Mouse (Mus musculus) hindlimb bud, embryonic 11.5 days (tissue): ENCODE measurements around the gene Brd4.

Source experiments
- DNase-seq: peaks from one replicate; pipeline ENCODE4 v3.0.0-alpha.2; 2012; ENCODE audit warnings: low read depth, low spot score; ENCODE audit errors: extremely low spot score

Gene Brd4

GRCm38 (mm10) chr17:32284262-32285137 is at the start of gene Brd4:
Gene Brd4 (minus strand): TSS chr17:32284722.
- peak; percentile 28 for DNase-seq

- DNase-seq, result no peak
These were observed 49.3 kb upstream of the Brd4 start for GRCm38 (mm10) chr17:32333675-32334303.

- DNase-seq, result no peak
These were observed 43.0 kb upstream of the Brd4 start for GRCm38 (mm10) chr17:32327501-32327900.

GRCm38 (mm10) chr17:32322809-32323208 is 38.3 kb upstream of the Brd4 start:
- DNase-seq, result no peak

GRCm38 (mm10) chr17:32321836-32322235 is 37.3 kb upstream of the Brd4 start:
- DNase-seq, result no peak

GRCm38 (mm10) chr17:32321390-32321734 is 36.8 kb upstream of the Brd4 start:
- DNase-seq, result no peak

GRCm38 (mm10) chr17:32320597-32321389 is 36.3 kb upstream of the Brd4 start, which contains the start of gene Akap8:
Gene Akap8 (minus strand): TSS chr17:32321238.
- peak; percentile 87 for DNase-seq

DNA sequence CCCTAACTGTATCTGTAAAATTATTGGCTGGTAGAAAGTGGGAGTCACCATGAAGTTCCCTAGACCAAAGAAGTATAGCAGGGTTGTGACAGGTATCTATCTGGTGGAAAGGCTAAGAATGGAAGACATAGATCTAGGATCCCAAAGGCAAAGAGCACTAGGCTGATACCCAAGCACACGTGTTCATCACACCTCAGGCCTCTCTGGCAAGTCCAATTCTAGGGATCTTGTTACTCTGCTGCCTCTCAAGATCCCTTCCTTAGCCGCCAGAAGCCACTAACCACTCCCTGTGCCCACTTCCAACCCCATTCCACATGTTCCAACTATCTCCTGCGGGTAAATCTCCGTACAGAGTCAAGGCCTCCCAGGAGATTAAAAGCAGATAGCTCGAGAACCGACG is 35.4 kb upstream of the Brd4 start:
- no peak for DNase-seq

- DNase-seq, result no peak
These were observed 33.2 kb upstream of the Brd4 start for GRCm38 (mm10) chr17:32317708-32318107.

DNA sequence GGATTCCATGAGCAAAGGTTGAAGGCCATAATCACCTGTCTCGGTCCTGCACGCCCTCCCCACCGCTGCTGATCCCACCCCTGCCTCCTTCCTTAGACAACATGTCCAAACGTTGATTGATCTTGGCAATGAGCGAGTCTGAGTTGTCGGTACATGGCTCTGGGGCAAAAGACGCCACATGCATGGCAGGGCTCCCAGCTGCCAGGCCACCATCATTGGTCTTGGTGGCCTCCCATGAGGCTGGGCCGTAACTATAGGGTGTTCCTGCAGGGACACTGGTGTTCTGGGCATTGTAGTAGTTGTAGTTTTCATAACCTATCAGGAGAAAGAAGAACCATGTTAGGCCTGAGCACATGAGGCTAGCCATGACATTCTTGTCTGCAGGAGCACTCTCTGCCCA is 32.5 kb upstream of the Brd4 start:
- DNase-seq, result no peak

- no peak for DNase-seq
These were observed 31.0 kb upstream of the Brd4 start for GRCm38 (mm10) chr17:32315560-32315959.

DNA sequence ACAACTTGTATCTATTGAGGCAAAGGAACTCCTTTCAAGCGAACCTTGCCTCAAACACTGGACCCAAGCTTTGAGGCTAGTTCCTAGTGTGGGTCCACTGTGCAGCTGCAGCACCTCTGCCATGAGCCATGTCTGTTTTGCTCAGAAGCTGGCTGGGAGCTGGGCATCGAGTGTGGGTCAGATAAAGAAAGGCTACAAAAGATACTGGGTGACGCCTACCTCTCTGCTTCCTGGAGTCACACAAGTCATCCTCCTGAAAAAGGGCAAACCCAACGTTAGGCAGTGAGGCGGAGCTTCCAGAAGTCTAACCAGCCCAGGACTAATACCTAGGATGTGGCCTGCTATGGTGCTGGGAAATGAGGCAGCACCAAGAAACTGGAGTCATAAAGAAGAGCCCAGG is 29.4 kb upstream of the Brd4 start:
- DNase-seq, result no peak

- DNase-seq, result no peak
These were observed 28.3 kb upstream of the Brd4 start for GRCm38 (mm10) chr17:32312801-32313200.

- DNase-seq, result no peak
These were observed 23.4 kb upstream of the Brd4 start for GRCm38 (mm10) chr17:32307963-32308362.

- no peak for DNase-seq
These were observed 13.6 kb upstream of the Brd4 start for GRCm38 (mm10) chr17:32298125-32298524.

- no peak for DNase-seq
These were observed 11.4 kb upstream of the Brd4 start for GRCm38 (mm10) chr17:32295901-32296300.

- DNase-seq, result no peak
These were observed 10.6 kb upstream of the Brd4 start for GRCm38 (mm10) chr17:32295160-32295559.

- no peak for DNase-seq
These were observed 682 bp upstream of the Brd4 start for GRCm38 (mm10) chr17:32285138-32285670.

DNA sequence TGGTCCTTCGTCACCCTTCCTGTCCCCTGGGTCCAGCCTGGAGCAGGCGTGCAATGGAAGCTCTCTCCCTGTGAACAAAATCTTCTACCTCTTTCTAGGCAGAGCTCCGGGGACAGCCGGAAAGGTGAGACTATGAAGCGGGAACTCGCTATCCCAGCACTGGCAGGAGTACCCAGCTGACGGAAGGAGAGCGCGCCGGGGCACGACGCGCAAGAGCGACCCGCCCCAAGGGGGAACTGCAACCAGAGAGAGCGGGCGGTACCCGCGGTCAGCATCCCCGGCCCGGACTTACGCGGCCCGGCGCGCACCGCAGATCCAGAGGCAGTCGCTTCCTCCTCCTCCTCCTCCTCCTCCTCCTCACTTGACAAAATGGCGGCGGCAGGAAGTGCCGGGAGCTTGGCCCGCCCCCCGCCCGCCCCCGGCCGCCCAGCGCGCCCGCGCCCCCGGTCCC is 726 bp downstream of the Brd4 start:
- no peak for DNase-seq

GRCm38 (mm10) chr17:32283341-32283740 is 1.2 kb downstream of the Brd4 start:
- DNase-seq, result no peak

GRCm38 (mm10) chr17:32281611-32282310 is 2.8 kb downstream of the Brd4 start:
- DNase-seq, result no peak
